Mouse (Mus musculus): ENCODE data around the gene Fbxo34. TPM values are rescaled to one million over a fixed set of nuclear protein-coding genes. Genes with fewer than 3 reads are reported as not detected.
"Not testable (repeated sequence)": the region's sequence is repeated elsewhere in the genome, so short reads cannot be mapped to it uniquely, and the experiment has no call there.

Gene Fbxo34
- polyA plus RNA-seq, 1 experiment from 2014 or later, result 18.1 TPM

DNA sequence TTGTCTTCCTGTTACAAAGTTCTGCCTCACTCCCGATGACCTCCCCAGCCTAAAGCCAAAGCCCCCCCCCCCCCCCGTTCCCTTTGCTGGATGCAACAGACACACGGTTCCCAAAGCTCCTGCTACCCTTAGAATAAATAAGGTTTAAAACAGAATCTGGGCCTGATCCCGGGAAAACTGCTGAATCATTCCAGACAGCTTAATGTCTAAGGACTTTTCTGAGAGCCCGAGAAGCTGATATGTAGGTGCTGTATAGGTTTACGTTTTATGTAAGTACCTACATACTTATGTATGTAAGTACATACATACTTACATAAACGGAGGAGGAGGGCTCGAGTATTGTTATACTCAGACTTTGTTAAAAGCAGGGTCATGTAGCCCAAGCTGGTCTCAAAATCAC is 75.2 kb downstream of the Fbxo34 start:
- DNase-seq (ENCODE audit: low spot score), result no peak
- WGBS, result 61% methylated on average over 8 of the region's 8 CpGs
- Histone ChIP-seq H3K4me2 (replicated peaks; ENCODE audit: low read depth) (no peak overlapping the region), H3K9me3 (ENCODE audit: control insufficient read depth, low read length) (no peaks in the 10 kb centered on the region), H3K27me3 (ENCODE audit: control insufficient read depth, insufficient read depth, low read length) (no peaks in the 10 kb centered on the region), H3K36me3 (ENCODE audit: control insufficient read depth, insufficient read depth, low read length) (no peaks in the 10 kb centered on the region), H3K4me3 (ENCODE audit: low read depth, low read length) (no peak overlapping the region), H3K4me1 (replicated peaks; ENCODE audit: control insufficient read depth, insufficient read depth) (no peaks in the 10 kb centered on the region), H3K9ac (ENCODE audit: low read length) (no peak overlapping the region), H3K27ac (replicated peaks) (0 out of 2 replicates have a peak overlapping the region, but pooled peaks have one; percentile 4)
- TF ChIP-seq CTCF (IDR thresholded peaks at IDR 0.05; ENCODE audit: low read depth) (no peak), EP300 (optimal IDR thresholded peaks at IDR 0.05) (no peak)
- ATAC-seq (ENCODE audit: low FRiP score, low TSS enrichment), result no peak

GRCm38 (mm10) chr14:47525861-47526260 is 75.6 kb downstream of the Fbxo34 start:
- no peak overlapping the region for H3K4me3 ChIP-seq (ENCODE audit: low read depth, low read length)
- 71% methylated on average over 5 of the region's 5 CpGs for WGBS
- H3K9ac ChIP-seq (ENCODE audit: low read length), result no peak overlapping the region
- no peak overlapping the region for H3K4me2 ChIP-seq (replicated peaks; ENCODE audit: low read depth)
- DNase-seq (ENCODE audit: low spot score) (no peak), ATAC-seq (ENCODE audit: low FRiP score, low TSS enrichment) (no peak)
- no peaks in the 10 kb centered on the region for H3K9me3 ChIP-seq (ENCODE audit: control insufficient read depth, low read length)
- no peaks in the 10 kb centered on the region for H3K36me3 ChIP-seq (ENCODE audit: control insufficient read depth, insufficient read depth, low read length)
- no peaks in the 10 kb centered on the region for H3K4me1 ChIP-seq (replicated peaks; ENCODE audit: control insufficient read depth, insufficient read depth)
- H3K27ac ChIP-seq (replicated peaks), result no peak overlapping the region
- no peak for TF ChIP-seq CTCF (IDR thresholded peaks at IDR 0.05; ENCODE audit: low read depth)
- TF ChIP-seq EP300 (optimal IDR thresholded peaks at IDR 0.05), result no peak
- H3K27me3 ChIP-seq (ENCODE audit: control insufficient read depth, insufficient read depth, low read length), result no peaks in the 10 kb centered on the region

GRCm38 (mm10) chr14:47527833-47528232 is 77.6 kb downstream of the Fbxo34 start:
- ATAC-seq (ENCODE audit: low FRiP score, low TSS enrichment) (no peak), DNase-seq (ENCODE audit: low spot score) (no peak)
- TF ChIP-seq CTCF (IDR thresholded peaks at IDR 0.05; ENCODE audit: low read depth), result no peak
- no peaks in the 10 kb centered on the region for H3K4me1 ChIP-seq (replicated peaks; ENCODE audit: control insufficient read depth, insufficient read depth)
- 73% methylated on average over 2 of the region's 2 CpGs for WGBS
- no peak overlapping the region for H3K4me3 ChIP-seq (ENCODE audit: low read depth, low read length)
- no peaks in the 10 kb centered on the region for H3K9me3 ChIP-seq (ENCODE audit: control insufficient read depth, low read length)
- H3K27me3 ChIP-seq (ENCODE audit: control insufficient read depth, insufficient read depth, low read length), result no peaks in the 10 kb centered on the region
- no peak overlapping the region for H3K27ac ChIP-seq (replicated peaks)
- no peak overlapping the region for H3K4me2 ChIP-seq (replicated peaks; ENCODE audit: low read depth)
- no peak overlapping the region for H3K9ac ChIP-seq (ENCODE audit: low read length)
- no peaks in the 10 kb centered on the region for H3K36me3 ChIP-seq (ENCODE audit: control insufficient read depth, insufficient read depth, low read length)

GRCm38 (mm10) chr14:47528293-47528692 is 78.1 kb downstream of the Fbxo34 start:
- Histone ChIP-seq H3K4me3 (ENCODE audit: low read depth, low read length) (no peak overlapping the region), H3K9me3 (ENCODE audit: control insufficient read depth, low read length) (no peaks in the 10 kb centered on the region), H3K4me1 (replicated peaks; ENCODE audit: control insufficient read depth, insufficient read depth) (no peaks in the 10 kb centered on the region), H3K27ac (replicated peaks) (no peak overlapping the region), H3K27me3 (ENCODE audit: control insufficient read depth, insufficient read depth, low read length) (no peaks in the 10 kb centered on the region), H3K4me2 (replicated peaks; ENCODE audit: low read depth) (no peak overlapping the region), H3K9ac (ENCODE audit: low read length) (no peak overlapping the region), H3K36me3 (ENCODE audit: control insufficient read depth, insufficient read depth, low read length) (no peaks in the 10 kb centered on the region)
- TF ChIP-seq CTCF (IDR thresholded peaks at IDR 0.05; ENCODE audit: low read depth) (no peak), EP300 (optimal IDR thresholded peaks at IDR 0.05) (no peak)
- WGBS, result 72% methylated on average over 3 of the region's 3 CpGs
- ATAC-seq (ENCODE audit: low FRiP score, low TSS enrichment) (no peak), DNase-seq (ENCODE audit: low spot score) (no peak)

- no peaks in the 10 kb centered on the region for H3K36me3 ChIP-seq (ENCODE audit: control insufficient read depth, insufficient read depth, low read length)
- H3K9ac ChIP-seq (ENCODE audit: low read length), result no peak overlapping the region
- WGBS, result 39% methylated on average over 8 of the region's 8 CpGs
- H3K27me3 ChIP-seq (ENCODE audit: control insufficient read depth, insufficient read depth, low read length), result no peaks in the 10 kb centered on the region
- no peak overlapping the region for H3K4me3 ChIP-seq (ENCODE audit: low read depth, low read length)
- H3K4me2 ChIP-seq (replicated peaks; ENCODE audit: low read depth), result no peak overlapping the region
- peak; percentile 61 for DNase-seq (ENCODE audit: low spot score)
- H3K4me1 ChIP-seq (replicated peaks; ENCODE audit: control insufficient read depth, insufficient read depth), result no peaks in the 10 kb centered on the region
- no peaks in the 10 kb centered on the region for H3K9me3 ChIP-seq (ENCODE audit: control insufficient read depth, low read length)
- no peak for ATAC-seq (ENCODE audit: low FRiP score, low TSS enrichment)
- no peak overlapping the region for H3K27ac ChIP-seq (replicated peaks)
- peak; percentile 84 for TF ChIP-seq CTCF (IDR thresholded peaks at IDR 0.05; ENCODE audit: low read depth)
- no peak for TF ChIP-seq EP300 (optimal IDR thresholded peaks at IDR 0.05)
Observed at GRCm38 (mm10) chr14:47529019-47529418, 78.8 kb downstream of the Fbxo34 start.

- H3K36me3 ChIP-seq (ENCODE audit: control insufficient read depth, insufficient read depth, low read length); DNase-seq (ENCODE audit: low spot score); H3K9ac ChIP-seq (ENCODE audit: low read length); H3K4me3 ChIP-seq (ENCODE audit: low read depth, low read length); H3K27ac ChIP-seq (replicated peaks); H3K4me2 ChIP-seq (replicated peaks; ENCODE audit: low read depth); H3K9me3 ChIP-seq (ENCODE audit: control insufficient read depth, low read length); H3K4me1 ChIP-seq (replicated peaks; ENCODE audit: control insufficient read depth, insufficient read depth); H3K27me3 ChIP-seq (ENCODE audit: control insufficient read depth, insufficient read depth, low read length); ATAC-seq (ENCODE audit: low FRiP score, low TSS enrichment): not testable (repeated sequence)
- WGBS, result 95% methylated on average over 11 of the region's 12 CpGs
Observed at GRCm38 (mm10) chr14:47529592-47529991, 79.4 kb downstream of the Fbxo34 start.
